Mouse (Mus musculus) ES-E14 (cell line): ENCODE data around the gene Asap2.

Experiments
- CHD2 ChIP-seq: IDR thresholded peaks from 2 replicates; pipeline ENCODE4 v1.6.1; 2014; ENCODE audit warnings: mild to moderate bottlenecking, low read depth, low read length, inconsistent platforms
- MAFK ChIP-seq: IDR thresholded peaks from 2 replicates; pipeline ENCODE4 v1.6.1; 2014; ENCODE audit warnings: mild to moderate bottlenecking, low read depth, low read length, inconsistent platforms; ENCODE audit not compliant: insufficient read depth
- ZC3H11A ChIP-seq: IDR thresholded peaks from 2 replicates; pipeline ENCODE4 v1.6.1; 2012; ENCODE audit warnings: low read depth, mild to moderate bottlenecking, inconsistent platforms, low read length, borderline replicate concordance
- ZNF384 ChIP-seq: IDR thresholded peaks from 2 replicates; pipeline ENCODE4 v1.6.1; 2012; ENCODE audit warnings: low read depth, low read length, inconsistent platforms

GRCm38 (mm10) chr12:21188880-21189279 lies 198.6 kb downstream of the Asap2 start:
- TF ChIP-seq ZNF384, result no peak
- no peak for TF ChIP-seq MAFK
- TF ChIP-seq CHD2, result no peak
- TF ChIP-seq ZC3H11A, result no peak
